ENCODE assay signal across 8 mouse cellular contexts in genomic region chr8:75108527-75109235, GRCm38 (mm10). TPM values are rescaled to one million over a fixed set of nuclear protein-coding genes. Genes with fewer than 3 reads are reported as not detected.
DNase-seq lines count a peak whose midpoint lies in the region; ATAC-seq and TF ChIP-seq lines count a peak whose summit lies in the region.

No protein-coding gene starts in this region.

- peak; percentile 85; the same call in 1 of the 2 replicates for TF ChIP-seq EP300 in heart, adult 2 months (IDR thresholded peaks at IDR 0.05; ENCODE audit: insufficient read depth, low read depth, low read length)

- peak; percentile 94 for TF ChIP-seq CTCF in heart, adult 2 months (IDR thresholded peaks at IDR 0.05)
- peak; percentile 97 for TF ChIP-seq CTCF in kidney, adult 2 months (conservative IDR thresholded peaks at IDR 0.05; ENCODE audit: insufficient read depth, insufficient read length, low read depth, low read length)

- peak overlapping the region; percentile 92 for H3K27ac ChIP-seq in embryonic facial prominence, embryonic 13.5 days
- H3K27ac ChIP-seq in heart, adult 2 months, result peak overlapping the region; percentile 90
- H3K27ac ChIP-seq in kidney, adult 2 months (ENCODE audit: insufficient read depth, low read depth, low read length), result peak overlapping the region; percentile 65; the same call in 1 of the 2 replicates
- peak overlapping the region; percentile 92 for H3K27ac ChIP-seq in limb, embryonic 13.5 days
- H3K27ac ChIP-seq in midbrain, embryonic 15.5 days, result peak overlapping the region; percentile 85

- peak overlapping the region; percentile 81 for H3K4me3 ChIP-seq in embryonic facial prominence, embryonic 13.5 days
- peak overlapping the region; percentile 76 for H3K4me3 ChIP-seq in heart, adult 2 months
- H3K4me3 ChIP-seq in kidney, adult 2 months (ENCODE audit: insufficient read depth, low read depth, low read length), result peak overlapping the region; percentile 77
- H3K4me3 ChIP-seq in limb, embryonic 13.5 days, result peak overlapping the region; percentile 83
- peak overlapping the region; percentile 56 for H3K4me3 ChIP-seq in midbrain, embryonic 15.5 days

- H3K79me2 ChIP-seq in heart, adult 2 months (replicated peaks; ENCODE audit: control insufficient read depth, insufficient read depth, low read length), result no peaks in the 10 kb centered on the region

- peak overlapping the region; percentile 87 for H3K9ac ChIP-seq in embryonic facial prominence, embryonic 13.5 days
- H3K9ac ChIP-seq in heart, adult 2 months (ENCODE audit: low read depth, low read length), result peak overlapping the region; percentile 75
- peak overlapping the region; percentile 77 for H3K9ac ChIP-seq in limb, embryonic 13.5 days
- H3K9ac ChIP-seq in midbrain, embryonic 15.5 days, result peak overlapping the region; percentile 57

- intact Hi-C loops in heart, adult 2 months (cut with DNase I), result loop anchor here (1.0 to 2.0 kb wide), 3 partner anchors 36 to 116 kb away; partner anchors contain the start of gene Hmgxb4

- WGBS in embryonic facial prominence, embryonic 13.5 days, result under 1% methylated on average over 9 of the region's 9 CpGs
- WGBS in heart, adult 2 months, result 0% methylated on average over 9 of the region's 9 CpGs
- WGBS in kidney, adult 2 months, result under 1% methylated on average over 9 of the region's 9 CpGs
- under 1% methylated on average over 9 of the region's 9 CpGs for WGBS in limb, embryonic 13.5 days
- WGBS in midbrain, embryonic 15.5 days, result 2% methylated on average over 9 of the region's 9 CpGs

- DNase-seq in 416B (ENCODE audit: low read depth), result peak; percentile 86
- DNase-seq in adrenal gland, postnatal 4 days (ENCODE audit: low spot score in 2 of 2), result peak; percentile 48 to 52
- peak; percentile 84 to 85 for DNase-seq in heart, adult 2 months
- peak; percentile 91 for DNase-seq in kidney, adult 2 months
- peak; percentile 66 to 80 for DNase-seq in spleen, adult 18-20 months

- H3K9me3 ChIP-seq in embryonic facial prominence, embryonic 13.5 days, result no peaks in the 10 kb centered on the region
- H3K9me3 ChIP-seq in limb, embryonic 13.5 days, result no peaks in the 10 kb centered on the region
- H3K9me3 ChIP-seq in midbrain, embryonic 15.5 days, result no peaks in the 10 kb centered on the region

- ATAC-seq in embryonic facial prominence, embryonic 13.5 days (ENCODE audit: insufficient number of reproducible peaks, insufficient read depth, low FRiP score, low TSS enrichment, low read depth), result peak; percentile 59
- ATAC-seq in limb, embryonic 13.5 days (ENCODE audit: low FRiP score, low read depth), result peak; percentile 66
- ATAC-seq in midbrain, embryonic 15.5 days (replicated peaks), result peak; percentile 90

- peaks cover 20% of the 10 kb centered on the region for H3K36me3 ChIP-seq in embryonic facial prominence, embryonic 13.5 days
- H3K36me3 ChIP-seq in heart, adult 2 months (ENCODE audit: control insufficient read depth, insufficient read depth, low read length), result no peaks in the 10 kb centered on the region
- H3K36me3 ChIP-seq in kidney, adult 2 months (ENCODE audit: control insufficient read depth, insufficient read depth, low read length), result no peaks in the 10 kb centered on the region
- peaks cover 28% of the 10 kb centered on the region for H3K36me3 ChIP-seq in limb, embryonic 13.5 days
- H3K36me3 ChIP-seq in midbrain, embryonic 15.5 days (replicated peaks), result no peaks in the 10 kb centered on the region

- H3K27me3 ChIP-seq in embryonic facial prominence, embryonic 13.5 days, result no peaks in the 10 kb centered on the region
- no peaks in the 10 kb centered on the region for H3K27me3 ChIP-seq in heart, adult 2 months (ENCODE audit: control insufficient read depth, insufficient read depth, low read length)
- H3K27me3 ChIP-seq in kidney, adult 2 months (replicated peaks; ENCODE audit: control insufficient read depth, insufficient read depth, low read length), result no peaks in the 10 kb centered on the region
- no peaks in the 10 kb centered on the region for H3K27me3 ChIP-seq in limb, embryonic 13.5 days
- no peaks in the 10 kb centered on the region for H3K27me3 ChIP-seq in midbrain, embryonic 15.5 days (replicated peaks)

- peak overlapping the region; percentile 66 for H3K4me2 ChIP-seq in embryonic facial prominence, embryonic 13.5 days
- peak overlapping the region; percentile 66 for H3K4me2 ChIP-seq in limb, embryonic 13.5 days (replicated peaks)
- peak overlapping the region; percentile 81 for H3K4me2 ChIP-seq in midbrain, embryonic 15.5 days

- peaks cover 25% of the 10 kb centered on the region for H3K4me1 ChIP-seq in embryonic facial prominence, embryonic 13.5 days
- no peaks in the 10 kb centered on the region for H3K4me1 ChIP-seq in heart, adult 2 months (ENCODE audit: control insufficient read depth, insufficient read depth, low read length)
- 0 out of 2 replicates have a peak, but pooled peaks cover 5% of the 10 kb centered on the region for H3K4me1 ChIP-seq in kidney, adult 2 months (ENCODE audit: control insufficient read depth, insufficient read depth, low read length)
- H3K4me1 ChIP-seq in limb, embryonic 13.5 days, result peaks cover 28% of the 10 kb centered on the region
- H3K4me1 ChIP-seq in midbrain, embryonic 15.5 days, result peaks cover 26% of the 10 kb centered on the region

- TF ChIP-seq POLR2A in heart, adult 2 months (IDR thresholded peaks at IDR 0.05; ENCODE audit: insufficient read depth, low read depth, low read length), result no peak
- TF ChIP-seq POLR2A in kidney, adult 2 months (IDR thresholded peaks at IDR 0.05; ENCODE audit: low read depth, low read length), result no peak

RNA-seq across cellular contexts. Expression of gene Mcm5, which starts 0.7 kb away (rescaled TPM):
- total RNA-seq in adrenal gland, postnatal 4 days (2021), result 10 to 100 TPM; 49.7 to 62.0 TPM
- 159 and 177 TPM in 2 replicates for polyA plus RNA-seq in embryonic facial prominence, embryonic 13.5 days (2015; fragmentation: Nextera tagmentation; extraction: Ambion mirVana)
- total RNA-seq in heart, adult 2 months (2021), result 1 to 10 TPM; 3.4 to 3.7 TPM
- polyA plus RNA-seq in heart, adult 2 months (2012; rRNA removed), result 3.4 and 4.1 TPM in 2 replicates
- 5.7 and 6.0 TPM in 2 replicates for polyA plus RNA-seq in kidney, adult 2 months (2012; rRNA removed)
- 182 and 186 TPM in 2 replicates for polyA plus RNA-seq in limb, embryonic 13.5 days (2015; fragmentation: Nextera tagmentation; extraction: Ambion mirVana)
- 34.0 and 34.2 TPM in 2 replicates for polyA plus RNA-seq in midbrain, embryonic 15.5 days (2015; fragmentation: Nextera tagmentation; extraction: Ambion mirVana)

RNA-seq across cellular contexts. Expression of gene Hmox1, which starts 15.3 kb away (rescaled TPM):
- total RNA-seq in adrenal gland, postnatal 4 days (2021), result 10 to 100 TPM; 37.8 to 41.5 TPM
- 24.0 and 29.0 TPM in 2 replicates for polyA plus RNA-seq in embryonic facial prominence, embryonic 13.5 days (2015; fragmentation: Nextera tagmentation; extraction: Ambion mirVana)
- total RNA-seq in heart, adult 2 months (2021), result 1 to 10 TPM; 7.7 to 9.0 TPM
- polyA plus RNA-seq in heart, adult 2 months (2012; rRNA removed), result 10.1 and 11.9 TPM in 2 replicates
- polyA plus RNA-seq in kidney, adult 2 months (2012; rRNA removed), result 22.5 and 25.7 TPM in 2 replicates
- polyA plus RNA-seq in limb, embryonic 13.5 days (2015; fragmentation: Nextera tagmentation; extraction: Ambion mirVana), result 30.6 and 32.0 TPM in 2 replicates
- polyA plus RNA-seq in midbrain, embryonic 15.5 days (2015; fragmentation: Nextera tagmentation; extraction: Ambion mirVana), result 11.6 and 14.2 TPM in 2 replicates

Comparison
In these comparisons a context has a peak if more than half of its experiments do, and no peak if none do; other contexts are left out.
1. Peak in every context shown above with its lines: DNase-seq, ATAC-seq, H3K4me3 ChIP-seq and H3K27ac ChIP-seq.